Mouse (Mus musculus): ENCODE results near the gene Ddx39. TPM values are rescaled to one million over a fixed set of nuclear protein-coding genes. Genes with fewer than 3 reads are reported as not detected.

The Ddx39 gene
- total RNA-seq (2014; rRNA removed; ENCODE audit: low replicate concordance), result 92.5 and 95.7 TPM in 2 replicates
- 75.5 and 79.3 TPM in 2 replicates for polyA plus RNA-seq (2015; fragmentation: Nextera tagmentation; extraction: Ambion mirVana)

DNA sequence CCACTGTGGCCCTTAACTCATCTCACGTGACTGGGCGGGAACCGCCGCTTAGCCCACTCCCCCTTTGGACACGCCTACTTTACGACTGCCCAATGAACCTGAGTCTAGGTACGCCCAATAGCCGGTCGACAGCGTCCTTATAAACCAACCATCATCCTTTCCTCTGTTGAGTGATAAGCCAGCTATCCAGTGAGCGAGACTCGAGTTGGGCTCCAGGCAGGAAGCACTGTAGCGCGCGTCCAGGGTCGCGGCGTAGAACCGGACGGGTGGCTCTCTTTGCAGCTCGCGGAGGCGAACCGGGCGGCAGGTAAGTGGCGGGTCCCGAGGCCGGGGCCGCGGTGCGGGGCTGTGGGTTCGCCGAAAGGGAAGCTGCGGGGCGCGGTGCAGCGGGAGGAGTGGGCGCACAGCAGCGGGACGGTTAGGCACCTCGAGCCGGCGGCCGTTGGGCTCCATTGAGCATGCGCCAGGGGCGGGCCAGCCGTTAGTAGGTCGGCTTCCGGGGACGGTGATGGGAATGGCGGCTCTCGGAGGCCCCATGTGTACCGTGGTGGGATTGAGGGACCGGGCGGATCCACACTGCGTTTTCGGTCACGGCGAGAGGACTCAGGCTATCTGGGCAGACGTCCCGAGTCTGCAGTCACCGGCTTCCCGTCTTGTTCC lies at the start of gene Ddx39:
Gene Ddx39, plus strand, starts transcription at position 147 of the 660 bp plus-strand sequence.
- Histone ChIP-seq H3K27ac (ENCODE audit: low read depth) (peak within 1 kb of the TSS; percentile 93), H3K4me1 (ENCODE audit: control insufficient read depth, insufficient read depth) (peaks cover 20% of the 10 kb centered on the region), H3K36me3 (replicated peaks; ENCODE audit: control insufficient read depth, insufficient read depth, low read length) (peaks cover 11% of the 10 kb centered on the region), H3K4me3 (ENCODE audit: low read depth, low read length) (peak within 1 kb of the TSS; percentile 93), H3K4me2 (ENCODE audit: low read depth, low read length) (peak within 1 kb of the TSS; percentile 80), H3K9ac (replicated peaks; ENCODE audit: low read depth, low read length) (peak within 1 kb of the TSS; percentile 82), H3K9me3 (replicated peaks; ENCODE audit: control insufficient read depth, low read length) (no peaks in the 10 kb centered on the region), H3K27me3 (ENCODE audit: control insufficient read depth, insufficient read depth, low read length) (no peaks in the 10 kb centered on the region)
- WGBS, result under 1% methylated on average over 63 of the region's 63 CpGs
- TF ChIP-seq CTCF (IDR thresholded peaks at IDR 0.05; ENCODE audit: low read depth), result no peak
- no peak for TF ChIP-seq EP300 (IDR thresholded peaks at IDR 0.05; ENCODE audit: low read depth)
- DNase-seq (ENCODE audit: low spot score) (peak; percentile 100), ATAC-seq (ENCODE audit: insufficient read depth, low read depth) (peak; percentile 99)

DNA sequence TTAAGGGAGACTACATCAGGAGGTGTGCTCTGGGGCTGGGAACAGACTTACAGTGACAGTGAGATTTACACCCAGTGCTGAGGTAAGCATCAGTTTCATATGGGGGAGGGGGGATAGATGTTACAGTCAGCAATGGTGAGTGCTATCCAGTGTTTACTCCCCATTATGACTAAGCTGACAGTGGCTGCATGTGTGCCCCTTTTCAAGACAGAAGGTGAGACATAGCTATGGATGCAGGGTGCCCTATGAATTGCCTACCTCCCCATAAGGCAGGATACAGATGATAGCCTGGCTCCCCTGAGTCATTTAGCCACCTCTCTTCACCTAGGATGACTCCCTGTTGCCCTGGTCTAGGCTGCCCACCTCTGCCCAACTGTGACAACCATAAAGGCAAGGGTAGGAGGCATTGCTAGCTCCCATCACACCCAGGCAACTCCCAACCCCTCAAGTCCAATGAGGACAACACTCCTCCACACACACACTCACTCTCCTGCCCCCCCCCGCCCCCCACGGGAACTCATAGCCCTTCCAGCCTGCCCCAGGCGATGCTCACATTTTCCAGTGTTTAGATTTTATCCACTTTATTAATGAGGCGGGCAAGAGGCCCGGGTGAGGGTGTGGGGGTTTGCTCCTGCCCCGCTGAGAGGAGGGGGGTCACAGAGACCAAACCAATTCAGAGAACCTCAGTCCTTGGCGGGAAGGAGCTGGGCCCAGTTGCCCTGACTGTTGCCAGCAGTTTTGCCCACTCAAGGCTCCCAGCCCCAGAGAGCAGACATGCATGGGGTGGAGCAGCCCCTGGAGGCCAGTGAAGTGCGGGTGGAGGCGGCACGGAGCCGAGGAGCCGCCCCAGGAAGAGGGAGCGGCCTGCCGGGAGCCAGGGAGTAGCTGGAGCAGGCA lies 48.8 kb upstream of the Ddx39 start, which contains the start of gene Ptger1:
Gene Ptger1, plus strand, starts transcription at position 710 of the 897 bp plus-strand sequence.
- peaks cover 6% of the 10 kb centered on the region; the same call in 1 of the 2 replicates for H3K27me3 ChIP-seq (ENCODE audit: control insufficient read depth, insufficient read depth, low read length)
- 24% methylated on average over 14 of the region's 14 CpGs for WGBS
- H3K36me3 ChIP-seq (replicated peaks; ENCODE audit: control insufficient read depth, insufficient read depth, low read length), result peaks cover 20% of the 10 kb centered on the region
- H3K27ac ChIP-seq (ENCODE audit: low read depth), result peak within 1 kb of the TSS; percentile 56
- TF ChIP-seq EP300 (IDR thresholded peaks at IDR 0.05; ENCODE audit: low read depth) (no peak), CTCF (IDR thresholded peaks at IDR 0.05; ENCODE audit: low read depth) (no peak)
- H3K4me1 ChIP-seq (ENCODE audit: control insufficient read depth, insufficient read depth), result peaks cover 33% of the 10 kb centered on the region
- H3K4me2 ChIP-seq (ENCODE audit: low read depth, low read length), result 0 out of 2 replicates have a peak within 1 kb of the TSS, but pooled peaks have one; percentile 16
- ATAC-seq (ENCODE audit: insufficient read depth, low read depth) (peak; percentile 34), DNase-seq (ENCODE audit: low spot score) (no peak)
- H3K9me3 ChIP-seq (replicated peaks; ENCODE audit: control insufficient read depth, low read length), result no peaks in the 10 kb centered on the region
- H3K4me3 ChIP-seq (ENCODE audit: low read depth, low read length), result no peak within 1 kb of the TSS
- no peak within 1 kb of the TSS for H3K9ac ChIP-seq (replicated peaks; ENCODE audit: low read depth, low read length)

DNA sequence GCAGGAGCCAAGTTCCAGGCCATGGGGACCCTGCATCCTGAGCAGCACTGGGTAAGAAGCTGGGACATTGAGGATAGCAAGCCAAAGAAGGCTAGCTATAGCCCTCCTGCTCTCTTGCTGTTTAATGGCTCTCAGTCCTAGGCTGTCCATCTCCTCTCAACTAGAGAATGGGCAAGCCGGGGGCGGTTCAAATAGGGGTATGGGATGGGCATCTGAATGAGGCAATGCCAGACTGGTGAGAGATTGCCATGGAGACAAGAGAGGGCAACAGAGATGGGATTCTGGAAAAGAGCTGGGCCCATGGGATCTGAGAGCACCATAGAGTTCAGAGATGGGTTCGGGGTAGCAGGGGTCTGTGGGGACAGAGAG lies 48.1 kb upstream of the Ddx39 start:
- DNase-seq (ENCODE audit: low spot score) (no peak), ATAC-seq (ENCODE audit: insufficient read depth, low read depth) (no peak)
- Histone ChIP-seq H3K9me3 (replicated peaks; ENCODE audit: control insufficient read depth, low read length) (no peaks in the 10 kb centered on the region), H3K27ac (ENCODE audit: low read depth) (peak overlapping the region; percentile 56), H3K36me3 (replicated peaks; ENCODE audit: control insufficient read depth, insufficient read depth, low read length) (peaks cover 26% of the 10 kb centered on the region), H3K4me2 (ENCODE audit: low read depth, low read length) (0 out of 2 replicates have a peak overlapping the region, but pooled peaks have one; percentile 16), H3K4me3 (ENCODE audit: low read depth, low read length) (no peak overlapping the region), H3K27me3 (ENCODE audit: control insufficient read depth, insufficient read depth, low read length) (peaks cover 6% of the 10 kb centered on the region; the same call in 1 of the 2 replicates), H3K9ac (replicated peaks; ENCODE audit: low read depth, low read length) (no peak overlapping the region), H3K4me1 (ENCODE audit: control insufficient read depth, insufficient read depth) (peaks cover 28% of the 10 kb centered on the region)
- WGBS, result 93% methylated on average over 3 of the region's 3 CpGs
- no peak for TF ChIP-seq CTCF (IDR thresholded peaks at IDR 0.05; ENCODE audit: low read depth)
- no peak for TF ChIP-seq EP300 (IDR thresholded peaks at IDR 0.05; ENCODE audit: low read depth)

DNA sequence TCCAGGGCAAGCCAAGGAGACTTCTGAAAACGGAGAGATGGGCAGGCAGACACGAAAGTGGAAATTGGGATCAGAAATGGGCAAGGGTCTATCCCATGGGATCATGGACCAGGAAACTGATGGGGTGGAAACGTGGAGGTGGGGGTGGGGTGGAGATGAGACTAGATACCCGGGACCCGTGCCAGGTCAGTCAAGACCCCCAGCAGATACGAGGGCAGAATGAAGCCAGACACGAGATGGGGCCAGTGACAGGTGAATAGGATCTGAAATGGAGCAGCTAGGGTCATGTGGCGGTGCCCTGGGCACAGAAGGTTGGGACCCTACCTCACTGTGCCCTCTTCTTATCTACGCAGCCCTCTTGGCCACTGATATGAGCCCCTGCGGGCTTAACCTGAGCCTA lies 47.5 kb upstream of the Ddx39 start:
- no peak overlapping the region for H3K27ac ChIP-seq (ENCODE audit: low read depth)
- DNase-seq (ENCODE audit: low spot score), result no peak

More for the DNA sequence above, 47.5 kb upstream of the Ddx39 start:
- Histone ChIP-seq H3K9me3 (replicated peaks; ENCODE audit: control insufficient read depth, low read length) (no peaks in the 10 kb centered on the region), H3K4me1 (ENCODE audit: control insufficient read depth, insufficient read depth) (peaks cover 22% of the 10 kb centered on the region), H3K4me2 (ENCODE audit: low read depth, low read length) (no peak overlapping the region), H3K9ac (replicated peaks; ENCODE audit: low read depth, low read length) (no peak overlapping the region), H3K36me3 (replicated peaks; ENCODE audit: control insufficient read depth, insufficient read depth, low read length) (peaks cover 33% of the 10 kb centered on the region), H3K27me3 (ENCODE audit: control insufficient read depth, insufficient read depth, low read length) (peaks cover 6% of the 10 kb centered on the region; the same call in 1 of the 2 replicates), H3K4me3 (ENCODE audit: low read depth, low read length) (no peak overlapping the region)
- WGBS, result 78% methylated on average over 10 of the region's 10 CpGs
- TF ChIP-seq CTCF (IDR thresholded peaks at IDR 0.05; ENCODE audit: low read depth) (no peak), EP300 (IDR thresholded peaks at IDR 0.05; ENCODE audit: low read depth) (no peak)
- no peak for ATAC-seq (ENCODE audit: insufficient read depth, low read depth)

All from heart, postnatal 0 days (tissue).